Mouse (Mus musculus) midbrain, embryonic 12.5 days (tissue): ENCODE data around the gene Cnst. TPM values are rescaled to one million over a fixed set of nuclear protein-coding genes. Genes with fewer than 3 reads are reported as not detected.
"Not testable (repeated sequence)": the region's sequence is repeated elsewhere in the genome, so short reads cannot be mapped to it uniquely, and the experiment has no call there.

Experiments used
- ATAC-seq: fragments of 200-750 bp; cut with Nextera tagmentation; 2 replicates; pipeline ENCODE4 v1.8.0; 2017; ENCODE audit warnings: low read depth, moderate TSS enrichment, moderate library complexity; ENCODE audit not compliant: low FRiP score
- H3K27ac ChIP-seq: fragments of 300-500 bp; sonication (generic); replicated peaks from 2 replicates; pipeline ENCODE4 v1.5.1; 2016; ENCODE audit warnings: mild to moderate bottlenecking
- H3K27me3 ChIP-seq: fragments of 300-500 bp; sonication (generic); 2 replicates; pipeline ENCODE4 v1.6.1; 2016; ENCODE audit warnings: mild to moderate bottlenecking
- H3K36me3 ChIP-seq: fragments of 300-500 bp; sonication (generic); 2 replicates; pipeline ENCODE4 v1.6.1; 2016
- H3K4me1 ChIP-seq: fragments of 300-500 bp; sonication (generic); 2 replicates; pipeline ENCODE4 v1.6.1; 2016
- H3K4me2 ChIP-seq: fragments of 300-500 bp; sonication (generic); replicated peaks from 2 replicates; pipeline ENCODE4 v1.6.1; 2016; ENCODE audit warnings: mild to moderate bottlenecking, moderate library complexity
- H3K4me3 ChIP-seq: fragments of 300-500 bp; sonication (generic); 2 replicates; pipeline ENCODE4 v1.5.1; 2016; ENCODE audit warnings: mild to moderate bottlenecking
- H3K9ac ChIP-seq: fragments of 300-500 bp; sonication (generic); replicated peaks from 2 replicates; pipeline ENCODE4 v1.6.1; 2016; ENCODE audit warnings: mild to moderate bottlenecking, moderate library complexity
- H3K9me3 ChIP-seq: fragments of 300-500 bp; sonication (generic); 2 replicates; pipeline ENCODE4 v1.6.1; 2016; ENCODE audit warnings: mild to moderate bottlenecking
- WGBS: fragments of 180-500 bp; shearing (Covaris S2); methylation state at CpG from one replicate; pipeline ENCODE4 v1.1.7; 2016; 5-methylcytosine and 5-hydroxymethylcytosine counted together
- polyA plus RNA-seq: library from polyadenylated mRNA; unstranded; fragments of >200 nt; fragmentation: Nextera tagmentation; extraction: Ambion mirVana; gene quantifications from 2 replicates; pipeline ENCODE4 v1.2.1, GENCODE M21; 2016

Gene Cnst
- 26.9 and 32.3 TPM in 2 replicates for polyA plus RNA-seq

GRCm38 (mm10) chr1:179545768-179546550 lies at the start of gene Cnst, which contains the start of gene Tfb2m:
Gene Cnst (plus strand): TSS chr1:179546370.
Gene Tfb2m (minus strand): TSS chr1:179546267.
- H3K9me3 ChIP-seq, H3K36me3 ChIP-seq, H3K27me3 ChIP-seq: not testable (repeated sequence)
- under 1% methylated on average over 69 of the region's 69 CpGs for WGBS
- Histone ChIP-seq H3K4me1 (peaks cover 22% of the 10 kb centered on the region), H3K9ac (peak within 1 kb of the TSS; percentile 82), H3K27ac (peak within 1 kb of the TSS; percentile 97), H3K4me2 (peak within 1 kb of the TSS; percentile 64), H3K4me3 (peak within 1 kb of the TSS; percentile 82)
- ATAC-seq = peak; percentile 99

DNA sequence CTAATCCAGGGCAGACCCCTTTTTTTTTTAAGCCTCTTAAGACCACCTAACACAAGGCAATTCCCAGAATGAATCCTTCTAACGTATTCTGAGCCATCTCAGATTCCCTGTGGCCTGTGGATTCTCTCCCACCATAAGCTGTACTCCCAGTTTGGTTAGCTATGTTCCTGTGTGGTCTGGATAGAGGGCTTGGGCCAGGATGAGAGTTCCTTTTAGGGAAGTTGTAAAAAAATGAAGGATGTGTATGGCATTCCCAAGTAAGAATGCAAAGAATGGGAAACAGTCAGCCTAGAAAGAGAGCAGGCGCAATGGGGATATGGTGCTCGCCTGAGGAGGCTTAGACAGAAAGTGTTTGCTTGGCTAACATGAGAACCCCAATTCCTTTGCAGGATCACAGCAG lies 46.9 kb upstream of the Cnst start:
- Histone ChIP-seq H3K27ac (no peak overlapping the region), H3K4me1 (no peaks in the 10 kb centered on the region), H3K4me2 (no peak overlapping the region), H3K36me3 (no peaks in the 10 kb centered on the region), H3K9ac (no peak overlapping the region), H3K4me3 (no peak overlapping the region), H3K27me3 (no peaks in the 10 kb centered on the region), H3K9me3 (no peaks in the 10 kb centered on the region)
- WGBS = 76% methylated on average over 3 of the region's 3 CpGs
- no peak for ATAC-seq

DNA sequence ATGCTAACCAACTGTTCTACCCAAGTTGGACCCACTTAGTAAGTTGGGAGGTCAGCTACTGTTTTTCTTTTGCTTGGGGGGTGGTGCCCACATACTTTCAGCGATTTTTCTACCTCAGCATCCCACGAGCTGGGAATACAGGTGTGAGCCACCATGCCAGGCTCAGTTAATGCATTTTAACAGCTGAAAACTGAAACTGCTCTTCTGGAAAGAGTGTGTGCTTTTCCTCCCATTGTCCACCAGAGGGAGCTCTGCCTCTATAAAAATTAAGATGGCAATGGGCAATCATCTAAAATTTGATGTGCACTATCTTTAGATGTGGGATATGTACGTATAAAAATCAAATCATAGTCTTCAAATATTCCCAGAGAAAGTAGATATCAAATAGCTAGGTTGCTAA lies 43.6 kb upstream of the Cnst start:
- no peak for ATAC-seq
- 33% methylated on average over 3 of the region's 3 CpGs for WGBS
- Histone ChIP-seq H3K27ac (no peak overlapping the region), H3K4me3 (no peak overlapping the region), H3K27me3 (no peaks in the 10 kb centered on the region), H3K4me2 (no peak overlapping the region), H3K36me3 (no peaks in the 10 kb centered on the region), H3K9ac (no peak overlapping the region), H3K9me3 (no peaks in the 10 kb centered on the region), H3K4me1 (no peaks in the 10 kb centered on the region)

DNA sequence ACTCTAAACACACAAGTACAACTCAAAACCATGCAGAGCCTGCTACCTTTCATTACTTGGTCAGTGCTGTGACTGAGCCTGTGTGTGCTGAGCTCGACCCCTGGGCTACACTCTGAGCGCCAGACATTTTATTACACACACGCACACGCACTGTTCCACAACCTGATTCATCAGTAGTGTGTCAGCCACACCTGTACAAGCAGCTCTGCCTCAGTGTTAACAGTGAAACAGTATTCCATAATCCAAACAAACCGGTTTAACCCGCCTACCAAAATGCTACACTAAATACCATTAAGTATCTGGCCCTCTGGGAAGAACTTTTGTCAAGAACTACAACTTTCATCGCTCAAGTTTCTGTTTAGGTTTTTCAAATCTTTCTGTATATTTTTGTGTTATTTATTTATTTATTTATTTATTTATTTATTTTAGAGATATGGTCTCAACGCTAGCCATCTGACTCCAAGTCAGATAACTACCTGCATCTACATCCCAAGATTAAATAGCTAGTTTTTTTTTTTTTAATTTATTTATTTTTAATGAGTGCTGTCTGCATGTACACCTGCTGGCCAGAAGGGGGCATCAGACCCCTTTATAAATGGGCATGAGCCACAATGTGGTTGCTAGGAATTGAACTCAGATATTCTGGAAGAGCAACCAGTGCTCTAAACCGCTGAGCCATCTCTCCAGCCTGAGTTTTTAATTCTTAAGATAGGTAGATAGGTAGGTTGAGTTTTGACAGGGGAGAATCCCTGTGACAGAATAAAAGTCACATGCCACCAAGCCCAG lies 39.4 kb upstream of the Cnst start:
- H3K4me1 ChIP-seq = no peaks in the 10 kb centered on the region
- 67% methylated on average over 9 of the region's 9 CpGs for WGBS

DNA sequence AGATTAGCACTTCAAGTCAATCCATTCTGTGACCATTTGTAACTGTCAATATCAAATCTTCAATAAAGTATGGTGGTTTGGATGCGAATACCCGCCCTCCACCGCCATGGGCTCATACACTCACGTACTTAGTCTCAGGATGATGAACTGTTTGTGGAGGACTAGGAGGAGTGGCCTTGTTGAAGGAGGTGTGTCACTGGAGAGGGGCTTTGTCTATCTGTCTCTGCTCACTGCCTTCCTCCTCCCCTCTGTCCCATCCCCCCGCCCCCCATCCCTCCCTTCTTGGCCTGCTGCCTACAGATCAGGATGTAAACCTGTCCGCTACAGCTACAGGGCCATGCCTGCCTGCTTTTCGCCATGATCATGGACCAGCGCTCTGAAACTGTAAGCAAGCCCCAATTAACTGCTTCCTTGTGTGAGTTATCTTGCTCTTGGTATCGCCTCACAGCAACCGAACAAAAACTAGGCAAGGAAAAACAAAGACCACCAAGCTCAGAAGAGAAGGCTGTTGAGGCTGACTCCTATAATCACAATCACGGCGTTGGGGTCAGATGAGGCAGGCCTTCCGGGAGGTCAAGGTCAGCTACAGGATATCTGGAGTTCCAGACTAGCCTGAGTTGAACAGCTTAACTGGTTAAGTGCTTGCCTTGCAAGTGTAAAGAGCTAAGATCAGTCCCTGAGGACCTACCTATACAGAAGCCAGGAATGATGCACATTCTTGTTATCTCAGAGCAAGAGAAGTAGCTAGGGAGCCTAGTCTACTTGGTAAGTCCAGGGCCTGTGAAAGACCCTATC lies 35.4 kb upstream of the Cnst start:
- Histone ChIP-seq H3K9me3 (no peaks in the 10 kb centered on the region), H3K9ac (no peak overlapping the region), H3K4me2 (no peak overlapping the region), H3K36me3 (no peaks in the 10 kb centered on the region), H3K4me3 (no peak overlapping the region), H3K27me3 (no peaks in the 10 kb centered on the region), H3K27ac (no peak overlapping the region), H3K4me1 (no peaks in the 10 kb centered on the region)
- 84% methylated on average over 12 of the region's 13 CpGs for whole genome bisulfite sequencing
- ATAC-seq = no peak

More for the DNA sequence above, 39.4 kb upstream of the Cnst start:
- Histone ChIP-seq H3K9ac (no peak overlapping the region), H3K27ac (no peak overlapping the region), H3K4me2 (no peak overlapping the region), H3K27me3 (no peaks in the 10 kb centered on the region), H3K36me3 (no peaks in the 10 kb centered on the region), H3K9me3 (no peaks in the 10 kb centered on the region), H3K4me3 (no peak overlapping the region)
- no peak for ATAC-seq

DNA sequence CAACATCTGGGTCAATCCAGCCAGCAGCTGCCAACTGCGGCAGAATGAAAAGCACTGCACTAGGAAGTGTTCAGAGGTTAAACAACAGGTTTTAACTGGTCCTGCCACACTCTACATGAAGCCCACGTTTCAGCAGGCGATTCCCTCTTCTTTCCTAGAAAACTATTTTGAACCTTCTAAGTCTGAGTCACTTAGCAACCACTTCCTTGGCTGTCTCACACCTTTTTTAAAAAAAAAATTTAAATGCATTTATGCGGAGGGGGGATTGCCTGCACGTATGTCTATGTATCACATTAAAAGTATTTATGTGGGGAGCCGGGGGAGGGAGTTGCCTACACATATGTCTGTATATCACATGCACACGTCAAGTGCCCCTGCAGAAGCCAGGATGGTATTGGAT lies 34.3 kb upstream of the Cnst start:
- no peak for ATAC-seq
- Histone ChIP-seq H3K9ac (no peak overlapping the region), H3K4me3 (no peak overlapping the region), H3K9me3 (no peaks in the 10 kb centered on the region), H3K36me3 (no peaks in the 10 kb centered on the region), H3K4me1 (0 out of 2 replicates have a peak, but pooled peaks cover 5% of the 10 kb centered on the region), H3K4me2 (no peak overlapping the region), H3K27ac (no peak overlapping the region), H3K27me3 (0 out of 2 replicates have a peak, but pooled peaks cover 4% of the 10 kb centered on the region)
- 86% methylated on average over 7 of the region's 7 CpGs for WGBS

- peak; percentile 64 for ATAC-seq
- Histone ChIP-seq H3K27me3 (0 out of 2 replicates have a peak, but pooled peaks cover 4% of the 10 kb centered on the region), H3K36me3 (no peaks in the 10 kb centered on the region), H3K9ac (peak overlapping the region; percentile 66), H3K4me3 (peak overlapping the region; percentile 58), H3K4me1 (0 out of 2 replicates have a peak, but pooled peaks cover 7% of the 10 kb centered on the region), H3K4me2 (peak overlapping the region; percentile 98), H3K27ac (no peak overlapping the region), H3K9me3 (no peaks in the 10 kb centered on the region)
- under 1% methylated on average over 21 of the region's 21 CpGs for WGBS
Measured at GRCm38 (mm10) chr1:179516941-179517712, 29.0 kb upstream of the Cnst start.

GRCm38 (mm10) chr1:179517713-179518465 lies 28.3 kb upstream of the Cnst start, which contains the start of gene Smyd3:
Gene Smyd3 (minus strand): TSS chr1:179518041.
- WGBS = 7% methylated on average over 39 of the region's 39 CpGs
- Histone ChIP-seq H3K27ac (no peak within 1 kb of the TSS), H3K4me3 (peak within 1 kb of the TSS; percentile 58), H3K4me1 (0 out of 2 replicates have a peak, but pooled peaks cover 7% of the 10 kb centered on the region), H3K9ac (peak within 1 kb of the TSS; percentile 66), H3K36me3 (no peaks in the 10 kb centered on the region), H3K27me3 (0 out of 2 replicates have a peak, but pooled peaks cover 4% of the 10 kb centered on the region), H3K4me2 (peak within 1 kb of the TSS; percentile 98), H3K9me3 (no peaks in the 10 kb centered on the region)
- peak; percentile 88 for ATAC-seq

- no peaks in the 10 kb centered on the region for H3K36me3 ChIP-seq
- no peaks in the 10 kb centered on the region for H3K9me3 ChIP-seq
- H3K27ac ChIP-seq = no peak overlapping the region
- no peak overlapping the region for H3K4me3 ChIP-seq
- 0 out of 2 replicates have a peak, but pooled peaks cover 7% of the 10 kb centered on the region for H3K4me1 ChIP-seq
- WGBS = 82% methylated on average over 3 of the region's 3 CpGs
- H3K4me2 ChIP-seq = no peak overlapping the region
- ATAC-seq = no peak
- H3K27me3 ChIP-seq = 0 out of 2 replicates have a peak, but pooled peaks cover 4% of the 10 kb centered on the region
- no peak overlapping the region for H3K9ac ChIP-seq
Measured at GRCm38 (mm10) chr1:179519901-179520300, 26.3 kb upstream of the Cnst start.

- Histone ChIP-seq H3K4me3 (no peak overlapping the region), H3K27ac (no peak overlapping the region), H3K4me1 (no peaks in the 10 kb centered on the region), H3K36me3 (peaks cover 18% of the 10 kb centered on the region), H3K9ac (no peak overlapping the region), H3K4me2 (no peak overlapping the region), H3K9me3 (no peaks in the 10 kb centered on the region), H3K27me3 (no peaks in the 10 kb centered on the region)
- 93% methylated on average over 3 of the region's 3 CpGs for WGBS
- no peak for ATAC-seq
Measured at GRCm38 (mm10) chr1:179539054-179539453, 7.1 kb upstream of the Cnst start.
